Mouse (Mus musculus) intestine, embryonic 15.5 days (tissue): ENCODE measurements around the gene Paics. TPM values are rescaled to one million over a fixed set of nuclear protein-coding genes. Genes with fewer than 3 reads are reported as not detected.

Experiments
- polyA plus RNA-seq: library from polyadenylated mRNA; unstranded; fragments of >200 nt; fragmentation: Nextera tagmentation; extraction: Ambion mirVana; gene quantifications from 2 replicates; pipeline ENCODE4 v1.2.1, GENCODE M21; 2015

Gene Paics
- polyA plus RNA-seq, 1 experiment from 2014 or later, result 208 TPM

Other genes starting within 250 kb of the Paics start
- 14.2 and 18.3 TPM in 2 replicates for gene Aasdh, start 45.8 kb upstream of the Paics start, polyA plus RNA-seq
- 27.4 and 30.7 TPM in 2 replicates for gene Ppat, start 271 bp downstream of the Paics start, polyA plus RNA-seq
- 79.6 and 84.8 TPM in 2 replicates for gene Srp72, start 23.4 kb downstream of the Paics start, polyA plus RNA-seq
- gene Arl9, start 52.7 kb downstream of the Paics start, polyA plus RNA-seq, result 0.29 TPM in 1 of 2 replicates, not detected in the other
- gene Thegl, start 64.7 kb downstream of the Paics start, polyA plus RNA-seq, result 0.49 and 0.72 TPM in 2 replicates
- gene Hopx, start 163.8 kb downstream of the Paics start, polyA plus RNA-seq, result 3.5 and 3.8 TPM in 2 replicates